Mouse (Mus musculus) cerebellum, adult 9-11 months (tissue): ENCODE measurements around the gene Zfp385a.

ENCODE experiments used
- DNase-seq: peaks from one replicate; pipeline ENCODE4 v3.0.0; 2022

Gene Zfp385a

GRCm38 (mm10) chr15:103305792-103306645, 33.9 kb downstream of the Zfp385a start:
- peak; percentile 46 for DNase-seq

GRCm38 (mm10) chr15:103305070-103305678, 34.7 kb downstream of the Zfp385a start:
- DNase-seq: peak; percentile 98

GRCm38 (mm10) chr15:103304616-103304969, 35.3 kb downstream of the Zfp385a start:
- DNase-seq: peak; percentile 65

GRCm38 (mm10) chr15:103303916-103304615, 35.8 kb downstream of the Zfp385a start:
- DNase-seq: peak; percentile 50

- DNase-seq: peak; percentile 21
These were observed 37.4 kb downstream of the Zfp385a start for GRCm38 (mm10) chr15:103302341-103303021.

GRCm38 (mm10) chr15:103301547-103302340, 38.1 kb downstream of the Zfp385a start:
- peak; percentile 13 for DNase-seq

GRCm38 (mm10) chr15:103301046-103301445, 38.8 kb downstream of the Zfp385a start:
- peak; percentile 32 for DNase-seq

- DNase-seq: no peak
These were observed 39.3 kb downstream of the Zfp385a start for GRCm38 (mm10) chr15:103300560-103300959.

- DNase-seq: peak; percentile 54
These were observed 39.8 kb downstream of the Zfp385a start for GRCm38 (mm10) chr15:103300067-103300471.

GRCm38 (mm10) chr15:103299644-103300043, 40.2 kb downstream of the Zfp385a start:
- DNase-seq: no peak

- DNase-seq: no peak
These were observed 40.9 kb downstream of the Zfp385a start for GRCm38 (mm10) chr15:103298861-103299616.

- no peak for DNase-seq
These were observed 41.9 kb downstream of the Zfp385a start for GRCm38 (mm10) chr15:103298026-103298425.

- no peak for DNase-seq
These were observed 42.6 kb downstream of the Zfp385a start for GRCm38 (mm10) chr15:103297313-103297712.

GRCm38 (mm10) chr15:103295851-103296250, 44.0 kb downstream of the Zfp385a start:
- no peak for DNase-seq

- DNase-seq: no peak
These were observed 45.2 kb downstream of the Zfp385a start for GRCm38 (mm10) chr15:103294649-103295048.

GRCm38 (mm10) chr15:103293375-103293774, 46.5 kb downstream of the Zfp385a start:
- no peak for DNase-seq

GRCm38 (mm10) chr15:103292673-103293345, 47.1 kb downstream of the Zfp385a start:
- no peak for DNase-seq

- no peak for DNase-seq
These were observed 49.0 kb downstream of the Zfp385a start for GRCm38 (mm10) chr15:103290843-103291242.

GRCm38 (mm10) chr15:103290417-103290816, 49.5 kb downstream of the Zfp385a start:
- DNase-seq: no peak

- DNase-seq: no peak
These were observed 50.3 kb downstream of the Zfp385a start for GRCm38 (mm10) chr15:103289600-103289999.
